Mouse (Mus musculus) lung, postnatal 4 days (tissue): ENCODE results near the gene B3galt6.

Experiments
- DNase-seq, 2 experiments: peaks; one replicate each; pipeline ENCODE4 v3.0.0; 2021

Gene B3galt6

DNA sequence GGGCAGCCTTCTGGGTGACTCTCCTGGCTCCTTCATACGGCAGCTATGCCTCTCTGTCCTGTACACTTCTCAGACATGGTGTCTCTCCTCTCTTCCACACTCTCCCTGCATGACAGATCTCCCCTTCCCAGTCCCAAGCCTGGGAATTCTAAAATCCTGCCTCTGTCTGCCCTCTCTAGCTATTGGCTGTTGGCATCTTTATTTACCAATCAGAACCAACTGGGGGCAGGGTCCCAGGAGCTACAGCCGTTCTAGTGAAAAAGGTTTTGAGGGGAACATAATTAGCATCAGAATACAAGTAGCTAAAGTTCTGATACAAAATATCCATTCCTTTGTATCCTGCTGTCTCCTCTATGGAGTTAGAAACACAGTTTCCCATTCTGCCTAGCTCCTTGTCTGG, 8.7 kb downstream of the B3galt6 start:
- DNase-seq = no peak

DNA sequence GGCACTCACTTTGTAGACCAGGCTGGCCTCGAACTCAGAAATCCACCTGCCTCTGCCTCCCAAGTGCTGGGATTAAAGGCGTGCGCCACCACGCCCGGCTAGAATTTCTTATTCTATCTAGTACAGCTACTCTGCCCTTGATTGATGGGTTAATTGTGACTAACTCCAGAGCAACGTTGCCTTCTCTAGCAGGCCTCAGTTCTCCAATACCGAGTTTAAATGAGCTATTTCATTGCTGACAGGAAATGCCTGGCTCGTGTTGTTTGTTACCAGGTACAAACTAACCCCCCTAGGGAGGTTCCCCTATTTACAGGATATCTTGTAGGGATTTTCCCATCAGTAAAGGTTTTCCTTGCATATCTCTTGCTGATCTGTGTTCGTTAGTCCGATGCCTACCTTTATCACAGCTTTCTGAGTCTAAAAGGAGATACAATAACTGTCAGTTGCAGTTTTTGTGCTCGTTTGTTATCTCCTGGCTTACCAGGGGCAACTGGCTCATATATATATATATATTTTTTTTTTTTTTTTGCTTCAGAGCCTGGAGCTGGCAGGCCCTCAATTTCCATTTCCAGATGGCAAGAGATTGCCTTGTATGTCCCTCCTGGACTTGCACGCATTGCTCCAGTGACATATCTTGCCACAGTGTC, 10.9 kb downstream of the B3galt6 start:
- DNase-seq = no peak

GRCm38 (mm10) chr4:155973239-155973638, 19.2 kb downstream of the B3galt6 start:
- no peak for DNase-seq

- DNase-seq = no peak
These were observed 19.8 kb downstream of the B3galt6 start for GRCm38 (mm10) chr4:155972651-155973050.

DNA sequence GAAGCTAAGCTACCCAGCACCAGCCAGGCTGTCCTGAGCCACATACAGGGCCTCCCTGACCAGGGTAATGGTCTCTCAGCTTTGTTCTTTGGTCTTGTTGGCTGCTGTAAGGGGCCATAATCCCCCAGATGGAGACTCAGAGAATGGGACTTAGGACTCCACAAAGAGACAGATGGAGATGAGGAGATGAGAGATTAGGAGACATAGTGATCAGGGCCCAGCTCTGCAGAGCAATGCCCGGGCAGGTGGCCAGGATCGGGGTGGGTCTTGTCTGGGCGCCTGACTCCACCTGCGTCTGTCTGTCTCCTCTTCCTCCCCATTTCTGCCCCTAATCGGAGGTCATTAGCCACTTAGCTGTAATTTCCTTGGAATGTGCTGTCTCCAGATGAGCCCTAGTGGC, 22.2 kb downstream of the B3galt6 start:
- no peak for DNase-seq

DNA sequence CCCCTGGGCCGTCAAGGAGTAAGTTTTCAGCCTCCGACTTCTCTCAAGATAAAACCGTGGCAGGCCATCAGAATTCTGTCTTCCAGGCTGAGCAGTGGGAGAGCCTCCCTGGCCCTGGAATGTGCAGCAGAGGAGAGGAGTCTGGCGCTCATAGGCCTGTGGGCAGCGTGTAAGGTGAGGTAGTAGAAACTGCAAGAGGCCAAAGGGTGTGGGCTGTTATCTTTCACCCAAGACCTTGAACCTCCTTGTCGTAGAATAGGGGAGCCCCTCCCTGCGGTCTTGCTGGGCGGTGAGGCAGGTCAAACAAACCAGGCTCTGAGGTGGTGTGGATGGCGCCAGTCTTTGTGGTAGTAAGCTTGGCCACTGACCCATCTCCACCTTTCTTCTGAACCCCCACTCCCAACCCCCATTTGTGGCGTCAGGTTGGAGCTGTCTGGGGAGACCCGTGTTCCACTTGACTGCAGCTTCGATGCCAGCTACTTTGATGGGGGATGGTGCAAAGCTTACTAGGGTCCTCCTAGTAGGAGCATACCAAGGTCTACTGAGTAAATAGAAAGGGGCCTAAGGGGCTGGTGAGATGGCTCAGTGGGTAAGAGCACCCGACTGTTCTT, 23.3 kb downstream of the B3galt6 start:
- DNase-seq = no peak

DNA sequence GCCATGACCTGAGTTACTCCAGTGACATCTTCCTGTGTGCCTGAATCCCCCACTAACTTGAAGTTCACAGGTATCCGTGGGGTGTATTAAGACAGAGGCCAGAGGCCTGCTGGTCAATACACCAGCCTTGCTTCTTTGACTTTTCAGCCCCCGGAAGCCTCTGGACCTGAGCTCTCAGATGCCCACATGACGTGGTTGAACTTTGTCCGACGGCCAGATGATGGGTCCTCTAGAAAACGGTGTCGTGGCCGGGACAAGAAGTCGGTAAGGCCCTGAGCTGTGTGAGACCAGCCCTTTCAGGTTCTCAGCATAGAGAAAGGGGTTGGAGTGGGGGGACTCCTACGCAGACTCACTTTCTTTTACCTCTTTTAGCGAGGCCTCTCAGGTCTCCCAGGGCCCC, 28.1 kb downstream of the B3galt6 start:
- DNase-seq = no peak

GRCm38 (mm10) chr4:155963106-155963505, 29.3 kb downstream of the B3galt6 start:
- no peak for DNase-seq

- peak; percentile 58 to 60 for DNase-seq
These were observed 30.1 kb downstream of the B3galt6 start, which contains the start of gene C1qtnf12 for GRCm38 (mm10) chr4:155962167-155962971. C1qtnf12 (plus strand) TSS chr4:155962318.

- peak; percentile 75 to 84 for DNase-seq
These were observed 33.2 kb downstream of the B3galt6 start for GRCm38 (mm10) chr4:155959275-155959674.

- DNase-seq = no peak
These were observed 37.0 kb downstream of the B3galt6 start for GRCm38 (mm10) chr4:155955491-155955890.

DNA sequence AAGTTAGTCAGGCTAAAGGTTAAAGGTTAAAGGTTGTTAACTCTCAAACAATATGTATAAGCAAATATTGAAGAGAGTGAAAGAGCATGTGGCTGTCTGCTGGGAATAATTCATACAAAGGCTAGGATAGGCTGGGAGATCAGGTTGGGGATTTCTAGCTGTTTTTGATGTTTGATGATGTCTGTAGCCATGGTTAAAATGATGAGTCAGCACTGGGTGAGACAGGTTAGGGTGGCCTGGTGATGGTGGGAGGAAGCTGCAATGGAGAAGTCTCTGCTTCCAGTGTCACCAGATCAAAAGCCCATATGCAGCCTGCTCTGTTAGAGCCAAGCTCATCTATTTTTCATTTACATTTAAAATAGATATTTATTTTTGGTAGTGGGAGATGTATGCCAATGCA, 45.4 kb downstream of the B3galt6 start:
- no peak for DNase-seq

DNA sequence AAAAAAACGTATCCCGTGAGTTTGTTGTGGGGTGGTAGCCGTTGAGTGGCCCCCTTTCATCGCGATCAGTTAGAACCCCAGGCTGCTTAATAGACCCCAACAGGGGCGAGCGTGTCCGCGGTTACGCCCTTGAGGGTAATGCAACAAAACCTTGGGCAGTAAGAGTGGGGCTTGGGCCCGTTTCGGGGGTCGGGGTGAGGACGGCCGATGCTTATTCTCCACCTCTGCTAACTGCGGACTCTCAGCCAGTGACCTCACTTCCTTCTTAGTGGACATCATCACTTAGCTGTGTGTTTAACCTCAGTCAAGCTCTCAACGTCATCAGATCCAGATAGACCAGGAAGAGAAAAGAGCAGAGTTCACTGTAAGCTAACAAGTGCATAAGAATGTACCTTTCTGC, 48.2 kb downstream of the B3galt6 start:
- DNase-seq = peak in 1 of 2 experiments; percentile 23

- DNase-seq = peak; percentile 98 to 99
These were observed 48.8 kb downstream of the B3galt6 start, which contains the start of gene Ube2j2 for GRCm38 (mm10) chr4:155943534-155944249. Ube2j2 (plus strand) TSS chr4:155943831.

GRCm38 (mm10) chr4:155943049-155943452, 49.4 kb downstream of the B3galt6 start:
- DNase-seq = peak; percentile 49 to 68
